Comparison of ENCODE assay signal across 20 mouse cellular contexts in genomic region chr15:79258521-79258920, GRCm38 (mm10). TPM values are rescaled to one million over a fixed set of nuclear protein-coding genes. Genes with fewer than 3 reads are reported as not detected.
DNase-seq lines count a peak whose midpoint lies in the region.
"Had no signal": no experiment of that assay in that cellular context is flagged by ENCODE, and none has a peak within 500 bp of the region (broad histone marks: within the 10 kb centered on the region; RNA-seq: fewer than 3 reads in every experiment).

No protein-coding gene starts in this region.

- peaks cover 52% of the 10 kb centered on the region for H3K4me1 ChIP-seq in embryonic facial prominence, embryonic 10.5 days

- WGBS in embryonic facial prominence, embryonic 10.5 days, result 32% methylated on average over 17 of the region's 17 CpGs

- no peak overlapping the region for H3K27ac ChIP-seq in embryonic facial prominence, embryonic 10.5 days (replicated peaks)
- H3K27ac ChIP-seq: forebrain, embryonic 13.5 days; hindbrain, postnatal 0 days; layer of hippocampus, adult 2 months; limb, embryonic 13.5 days; liver, embryonic 15.5 days; midbrain, embryonic 13.5 days had no signal

- DNase-seq in ovary, postnatal 36 days (ENCODE audit: low spot score), result peak; percentile 17
- no peak for DNase-seq in ovary, adult 18-20 months (ENCODE audit: low spot score)
- DNase-seq in embryonic facial prominence, embryonic 10.5 days (ENCODE audit: low spot score), result no peak
- peak; percentile 85 for DNase-seq in kidney, postnatal 10 days
- no peak for DNase-seq in layer of hippocampus, adult 8-10 months (ENCODE audit: low spot score in 2 of 2)
- DNase-seq in spleen, postnatal 36 days (ENCODE audit: low spot score in 2 of 2), result no peak
- no peak for DNase-seq in frontal cortex, adult 2 months (ENCODE audit: extremely low spot score in 1 of 2, low spot score in 1 of 2)
- DNase-seq: adrenal gland, adult 8-10 months; cerebellum, adult 11-12 months; cerebellum, postnatal 36 days; heart, postnatal 36 days had no signal

- H3K36me3 ChIP-seq in embryonic facial prominence, embryonic 10.5 days (replicated peaks), result no peaks in the 10 kb centered on the region
- H3K36me3 ChIP-seq: heart, embryonic 12.5 days; limb, embryonic 13.5 days; liver, embryonic 15.5 days; midbrain, embryonic 13.5 days had no signal

- H3K27me3 ChIP-seq in embryonic facial prominence, embryonic 10.5 days (replicated peaks; ENCODE audit: low read depth, poor library complexity, severe bottlenecking), result peaks cover 76% of the 10 kb centered on the region

- H3K9me3 ChIP-seq in embryonic facial prominence, embryonic 10.5 days, result no peaks in the 10 kb centered on the region
- H3K9me3 ChIP-seq: forebrain, embryonic 13.5 days; heart, embryonic 12.5 days; limb, embryonic 13.5 days; liver, embryonic 15.5 days; midbrain, embryonic 13.5 days had no signal

- 0 out of 2 replicates have a peak overlapping the region, but pooled peaks have one; percentile 6 for H3K4me3 ChIP-seq in embryonic facial prominence, embryonic 10.5 days
- H3K4me3 ChIP-seq: forebrain, embryonic 13.5 days; heart, embryonic 12.5 days; layer of hippocampus, adult 2 months; limb, embryonic 13.5 days; liver, embryonic 15.5 days; midbrain, embryonic 13.5 days had no signal

RNA-seq across cellular contexts. Expression of gene Slc16a8, which starts 4.0 kb away (rescaled TPM):
- 0.16 and 0.34 TPM in 2 replicates for polyA plus RNA-seq in embryonic facial prominence, embryonic 10.5 days (2016; fragmentation: Nextera tagmentation; extraction: Ambion mirVana)
- total RNA-seq in layer of hippocampus, adult 8-10 months (2022), result under 1 TPM in 1 of 4 experiments, not detected in 3; 0.30 TPM
- polyA plus RNA-seq in frontal cortex, adult 2 months (2012; rRNA removed), result 0.06 TPM in 1 of 2 replicates, not detected in the other
- total RNA-seq: adrenal gland, adult 8-10 months; layer of hippocampus, adult 2 months; megakaryocyte progenitor cell, adult 5-6 weeks had no signal
- polyA plus RNA-seq: liver, embryonic 15.5 days; thymus, postnatal 0 days had no signal

RNA-seq across cellular contexts. Expression of gene Baiap2l2, which starts 26.8 kb away (rescaled TPM):
- polyA plus RNA-seq in embryonic facial prominence, embryonic 10.5 days (2016; fragmentation: Nextera tagmentation; extraction: Ambion mirVana), result 2.5 and 6.0 TPM in 2 replicates
- 10 to 100 TPM in 2 of 4 experiments, 1 to 10 TPM in 2; 1.5 to 19.3 (median 10.9) TPM for total RNA-seq in layer of hippocampus, adult 8-10 months (2022)
- 12.6 and 16.6 TPM in 2 replicates for polyA plus RNA-seq in frontal cortex, adult 2 months (2012; rRNA removed)

RNA-seq across cellular contexts. Expression of gene Gm49486, which starts 29.3 kb away (rescaled TPM):
- 0.29 and 0.35 TPM in 2 replicates for polyA plus RNA-seq in embryonic facial prominence, embryonic 10.5 days (2016; fragmentation: Nextera tagmentation; extraction: Ambion mirVana)
- total RNA-seq in layer of hippocampus, adult 8-10 months (2022), result under 1 TPM; 0.20 to 0.77 (median 0.49) TPM
- polyA plus RNA-seq in frontal cortex, adult 2 months (2012; rRNA removed), result 1.3 and 1.4 TPM in 2 replicates
- total RNA-seq: adrenal gland, adult 8-10 months had no signal
- polyA plus RNA-seq: liver, embryonic 15.5 days had no signal

RNA-seq across cellular contexts. Expression of gene Pick1, which starts 29.5 kb away (rescaled TPM):
- 45.6 and 50.1 TPM in 2 replicates for polyA plus RNA-seq in embryonic facial prominence, embryonic 10.5 days (2016; fragmentation: Nextera tagmentation; extraction: Ambion mirVana)
- 10 to 100 TPM; 46.2 to 63.5 (median 50.6) TPM for total RNA-seq in layer of hippocampus, adult 8-10 months (2022)
- 87.7 and 98.4 TPM in 2 replicates for polyA plus RNA-seq in frontal cortex, adult 2 months (2012; rRNA removed)

Comparison
In these comparisons a context has a peak if more than half of its experiments do, and no peak if none do; other contexts are left out.
1. DNase-seq: peak in ovary, postnatal 36 days (single experiment) and kidney, postnatal 10 days (single experiment); none in ovary, adult 18-20 months (single experiment), embryonic facial prominence, embryonic 10.5 days (single experiment), layer of hippocampus, adult 8-10 months (0 of 2), spleen, postnatal 36 days (0 of 2) and frontal cortex, adult 2 months (0 of 2).